Mouse (Mus musculus): Measurements from ENCODE around the gene Gm904. TPM values are rescaled to one million over a fixed set of nuclear protein-coding genes. Genes with fewer than 3 reads are reported as not detected.
"Not testable (repeated sequence)": the region's sequence is repeated elsewhere in the genome, so short reads cannot be mapped to it uniquely, and the experiment has no call there.

Gm904 gene
- not detected for total RNA-seq (2021)
- long read RNA-seq, experiment 1: 0 reads
- long read RNA-seq, experiment 2: 0 reads

DNA sequence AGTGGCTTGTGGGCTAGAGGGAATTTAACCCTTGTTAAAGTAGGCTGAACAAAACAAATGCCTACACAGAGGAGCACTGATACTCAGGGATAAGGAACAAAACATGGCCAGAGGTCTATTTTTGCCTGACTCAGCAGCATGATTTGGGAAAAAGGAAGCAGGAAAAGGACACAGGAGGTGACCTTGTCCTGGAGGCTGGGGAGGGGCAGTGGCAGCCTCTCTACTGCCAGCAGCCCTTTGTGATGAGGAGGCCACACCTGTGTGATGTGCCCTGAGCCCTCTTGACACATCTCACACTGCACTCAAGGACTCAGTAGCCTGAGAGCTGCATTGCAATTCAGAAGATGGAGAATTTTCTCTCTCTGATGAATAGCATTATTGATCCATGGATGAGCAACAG lies at the start of gene Gm904:
Gene Gm904, plus strand, starts transcription at position 301 of the 400 bp plus-strand sequence.
- H3K4me3 ChIP-seq; DNase-seq; intact Hi-C loops (cut with DNase I); H3K27ac ChIP-seq: not testable (repeated sequence)

DNA sequence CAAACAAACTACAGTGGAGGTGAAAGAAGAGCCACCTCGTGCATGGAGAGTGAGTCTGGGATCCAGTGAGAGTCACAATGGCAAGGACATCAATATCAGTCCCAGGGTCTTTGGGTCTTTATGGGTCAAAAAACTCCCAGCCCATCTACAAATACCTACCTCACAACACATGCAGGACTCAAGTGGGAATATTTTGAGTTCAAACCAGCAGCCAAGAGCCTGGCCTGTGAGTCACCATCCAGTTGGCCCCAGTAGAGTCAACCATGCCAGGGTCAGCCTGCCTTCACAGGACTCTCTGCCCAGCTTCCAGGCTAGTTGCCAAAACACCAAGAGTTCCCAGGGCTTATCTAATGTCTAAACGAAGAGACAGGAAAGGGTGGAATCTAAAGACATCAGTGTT lies 5.7 kb downstream of the Gm904 start:
- H3K27ac ChIP-seq; intact Hi-C loops (cut with DNase I); DNase-seq: not testable (repeated sequence)
- H3K4me3 ChIP-seq: 0 out of 2 replicates have a peak overlapping the region, but pooled peaks have one; percentile 17

Small RNA genes within 50 kb of the gene (microRNA-seq; reads per million reads assigned to microRNA genes)
- gene Gm23952: not detected
- gene Mir683-2: not detected

Other genes starting within 250 kb of the Gm904 start
- 1 to 10 TPM; 4.2 to 5.4 TPM for gene Fbxw17, start 225.4 kb upstream of the Gm904 start, total RNA-seq (2021)
- gene Gm47429, start 199.3 kb upstream of the Gm904 start, total RNA-seq (2021): not detected
- gene Nutm2, start 175.9 kb upstream of the Gm904 start, total RNA-seq (2021): not detected
- gene Gm8765, start 55.1 kb downstream of the Gm904 start, total RNA-seq (2021): not detected

Data from gastrocnemius, adult 2 months (tissue).